Mouse (Mus musculus): ENCODE results near the gene Hsfy2.

Hsfy2 gene

GRCm38 (mm10) chr1:56626824-56627223, 10.4 kb downstream of the Hsfy2 start:
- Histone ChIP-seq H3K4me3 (replicated peaks; ENCODE audit: low read length) (no peak overlapping the region), H3K36me3 (ENCODE audit: insufficient read depth, low read length) (no peaks in the 10 kb centered on the region), H3K4me1 (replicated peaks; ENCODE audit: low read depth, low read length) (no peaks in the 10 kb centered on the region), H3K27me3 (ENCODE audit: insufficient read depth, low read length) (no peaks in the 10 kb centered on the region), H3K9me3 (ENCODE audit: low read length) (no peaks in the 10 kb centered on the region)
- TF ChIP-seq CTCF (conservative IDR thresholded peaks at IDR 0.05; ENCODE audit: low read length) (no peak), NANOG (IDR thresholded peaks at IDR 0.05; ENCODE audit: borderline replicate concordance, low read length) (no peak), POU5F1 (IDR thresholded peaks at IDR 0.05; ENCODE audit: borderline replicate concordance, low read length) (no peak)

- H3K36me3 ChIP-seq (ENCODE audit: insufficient read depth, low read length): no peaks in the 10 kb centered on the region
- TF ChIP-seq CTCF (conservative IDR thresholded peaks at IDR 0.05; ENCODE audit: low read length) (no peak), NANOG (IDR thresholded peaks at IDR 0.05; ENCODE audit: borderline replicate concordance, low read length) (peak; percentile 72; the same call in 1 of the 2 replicates), POU5F1 (IDR thresholded peaks at IDR 0.05; ENCODE audit: borderline replicate concordance, low read length) (no peak)
- H3K4me3 ChIP-seq (replicated peaks; ENCODE audit: low read length): no peak overlapping the region
- no peaks in the 10 kb centered on the region for H3K27me3 ChIP-seq (ENCODE audit: insufficient read depth, low read length)
- no peaks in the 10 kb centered on the region for H3K9me3 ChIP-seq (ENCODE audit: low read length)
- no peaks in the 10 kb centered on the region for H3K4me1 ChIP-seq (replicated peaks; ENCODE audit: low read depth, low read length)
Measured at GRCm38 (mm10) chr1:56624304-56624703, 12.9 kb downstream of the Hsfy2 start.

GRCm38 (mm10) chr1:56612384-56612783, 24.9 kb downstream of the Hsfy2 start:
- Histone ChIP-seq H3K36me3 (ENCODE audit: insufficient read depth, low read length) (no peaks in the 10 kb centered on the region), H3K27me3 (ENCODE audit: insufficient read depth, low read length) (no peaks in the 10 kb centered on the region), H3K4me1 (replicated peaks; ENCODE audit: low read depth, low read length) (no peaks in the 10 kb centered on the region), H3K9me3 (ENCODE audit: low read length) (peaks cover 7% of the 10 kb centered on the region), H3K4me3 (replicated peaks; ENCODE audit: low read length) (no peak overlapping the region)
- TF ChIP-seq POU5F1 (IDR thresholded peaks at IDR 0.05; ENCODE audit: borderline replicate concordance, low read length): no peak
- no peak for TF ChIP-seq CTCF (conservative IDR thresholded peaks at IDR 0.05; ENCODE audit: low read length)
- no peak for TF ChIP-seq NANOG (IDR thresholded peaks at IDR 0.05; ENCODE audit: borderline replicate concordance, low read length)
